Mouse (Mus musculus): ENCODE measurements around the gene Bach1. TPM values are rescaled to one million over a fixed set of nuclear protein-coding genes. Genes with fewer than 3 reads are reported as not detected.

The Bach1 gene
- polyA plus RNA-seq, 1 experiment from 2014 or later: 18.6 TPM

GRCm38 (mm10) chr16:87665246-87665645, 33.5 kb upstream of the Bach1 start:
- no peaks in the 10 kb centered on the region for H3K9me3 ChIP-seq
- no peak overlapping the region for H3K4me2 ChIP-seq (replicated peaks)
- H3K27me3 ChIP-seq: no peaks in the 10 kb centered on the region
- no peak overlapping the region for H3K4me3 ChIP-seq
- no peak overlapping the region for H3K9ac ChIP-seq
- H3K36me3 ChIP-seq: no peaks in the 10 kb centered on the region
- WGBS: 77% methylated on average over 9 of the region's 9 CpGs
- no peak overlapping the region for H3K27ac ChIP-seq
- H3K4me1 ChIP-seq: 0 out of 2 replicates have a peak, but pooled peaks cover 5% of the 10 kb centered on the region
- ATAC-seq (ENCODE audit: low FRiP score, low read depth): no peak

DNA sequence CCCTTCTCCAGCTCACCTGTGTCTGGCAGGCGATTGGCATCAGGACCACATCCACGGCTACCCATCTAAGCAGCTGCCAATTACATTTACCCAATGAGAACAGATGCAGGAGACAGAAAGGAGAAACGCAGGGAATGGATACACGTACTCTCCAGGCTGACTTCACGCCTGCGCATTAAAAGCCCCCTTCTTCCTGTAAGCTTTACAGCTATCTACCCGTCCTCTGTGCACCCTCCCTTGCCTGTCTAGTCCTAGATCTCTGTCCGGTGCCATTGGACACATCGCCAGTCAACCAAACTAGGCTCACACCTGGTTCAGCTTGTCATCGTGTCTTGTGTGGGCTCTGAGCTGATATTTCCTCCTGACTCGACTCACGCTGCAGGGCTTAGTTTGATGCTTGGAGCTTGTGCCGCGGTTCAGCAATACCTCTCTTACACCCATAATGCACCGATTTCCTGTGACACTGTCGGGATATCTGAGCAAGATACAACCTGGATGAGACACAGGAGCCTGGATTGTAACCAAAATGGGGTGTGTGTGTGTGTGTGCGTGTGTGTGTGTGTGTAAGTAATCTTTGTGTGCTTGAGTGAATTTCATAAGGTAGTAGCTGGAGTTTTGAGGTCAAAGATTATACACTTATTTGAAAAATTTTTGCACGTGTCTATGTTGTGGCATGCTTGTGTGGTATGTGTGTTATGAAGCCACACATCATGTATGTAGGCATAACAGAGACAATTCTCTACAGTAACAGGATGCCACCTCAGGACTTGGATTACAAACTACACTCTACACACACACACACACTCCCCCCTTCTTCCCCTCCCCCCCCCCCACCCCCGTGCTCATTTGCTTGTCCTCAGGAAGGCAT, 32.8 kb upstream of the Bach1 start:
- H3K36me3 ChIP-seq: no peaks in the 10 kb centered on the region
- H3K4me2 ChIP-seq (replicated peaks): no peak overlapping the region
- H3K4me3 ChIP-seq: no peak overlapping the region
- 85% methylated on average over 19 of the region's 19 CpGs for WGBS
- no peaks in the 10 kb centered on the region for H3K27me3 ChIP-seq
- no peak for ATAC-seq (ENCODE audit: low FRiP score, low read depth)
- no peak overlapping the region for H3K9ac ChIP-seq
- H3K27ac ChIP-seq: no peak overlapping the region
- 0 out of 2 replicates have a peak, but pooled peaks cover 5% of the 10 kb centered on the region for H3K4me1 ChIP-seq
- H3K9me3 ChIP-seq: no peaks in the 10 kb centered on the region

DNA sequence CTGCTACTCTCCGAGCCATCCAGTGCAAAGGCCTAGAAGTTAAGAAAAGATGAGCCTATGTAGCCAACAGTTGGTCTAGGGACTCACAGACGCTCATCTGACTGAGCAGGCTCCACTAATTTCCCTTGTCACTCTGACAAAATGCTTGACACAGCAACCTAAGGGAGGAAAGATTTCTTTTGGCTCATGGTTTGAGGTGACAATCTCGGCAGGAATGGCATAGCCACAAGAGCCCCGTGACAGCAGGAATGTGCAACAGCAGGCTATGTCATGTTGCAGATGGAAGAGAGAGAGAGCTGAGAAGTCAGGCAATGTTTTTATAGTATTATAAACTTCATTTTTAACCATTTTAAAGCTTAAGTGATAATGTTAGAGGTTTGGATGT, 32.1 kb upstream of the Bach1 start:
- 85% methylated on average over 4 of the region's 4 CpGs for WGBS
- H3K4me1 ChIP-seq: 0 out of 2 replicates have a peak, but pooled peaks cover 5% of the 10 kb centered on the region
- no peak overlapping the region for H3K9ac ChIP-seq
- H3K4me2 ChIP-seq (replicated peaks): no peak overlapping the region
- H3K36me3 ChIP-seq: no peaks in the 10 kb centered on the region
- no peaks in the 10 kb centered on the region for H3K9me3 ChIP-seq
- no peaks in the 10 kb centered on the region for H3K27me3 ChIP-seq
- no peak for ATAC-seq (ENCODE audit: low FRiP score, low read depth)
- H3K27ac ChIP-seq: no peak overlapping the region
- H3K4me3 ChIP-seq: no peak overlapping the region

- Histone ChIP-seq H3K27ac (no peak overlapping the region), H3K4me1 (0 out of 2 replicates have a peak, but pooled peaks cover 5% of the 10 kb centered on the region), H3K9ac (no peak overlapping the region), H3K9me3 (no peaks in the 10 kb centered on the region), H3K4me2 (replicated peaks) (no peak overlapping the region), H3K36me3 (no peaks in the 10 kb centered on the region), H3K4me3 (no peak overlapping the region), H3K27me3 (no peaks in the 10 kb centered on the region)
- no peak for ATAC-seq (ENCODE audit: low FRiP score, low read depth)
- WGBS: 89% methylated on average over 6 of the region's 6 CpGs
Observed at GRCm38 (mm10) chr16:87668002-87668401, 30.7 kb upstream of the Bach1 start.

- Histone ChIP-seq H3K4me3 (no peak overlapping the region), H3K4me1 (0 out of 2 replicates have a peak, but pooled peaks cover 5% of the 10 kb centered on the region), H3K27me3 (no peaks in the 10 kb centered on the region), H3K4me2 (replicated peaks) (no peak overlapping the region), H3K9me3 (no peaks in the 10 kb centered on the region), H3K27ac (no peak overlapping the region), H3K9ac (no peak overlapping the region), H3K36me3 (no peaks in the 10 kb centered on the region)
- no peak for ATAC-seq (ENCODE audit: low FRiP score, low read depth)
- 81% methylated on average over 8 of the region's 8 CpGs for WGBS
Observed at GRCm38 (mm10) chr16:87670091-87670820, 28.5 kb upstream of the Bach1 start.

- 81% methylated on average over 9 of the region's 9 CpGs for WGBS
- Histone ChIP-seq H3K4me2 (replicated peaks) (no peak overlapping the region), H3K4me3 (no peak overlapping the region), H3K9ac (no peak overlapping the region), H3K36me3 (no peaks in the 10 kb centered on the region), H3K4me1 (no peaks in the 10 kb centered on the region), H3K27me3 (no peaks in the 10 kb centered on the region), H3K9me3 (no peaks in the 10 kb centered on the region), H3K27ac (no peak overlapping the region)
- no peak for ATAC-seq (ENCODE audit: low FRiP score, low read depth)
Observed at GRCm38 (mm10) chr16:87670821-87671165, 28.0 kb upstream of the Bach1 start.

GRCm38 (mm10) chr16:87671336-87671735, 27.4 kb upstream of the Bach1 start:
- no peaks in the 10 kb centered on the region for H3K36me3 ChIP-seq
- no peaks in the 10 kb centered on the region for H3K4me1 ChIP-seq
- H3K4me3 ChIP-seq: no peak overlapping the region
- H3K4me2 ChIP-seq (replicated peaks): no peak overlapping the region
- H3K9ac ChIP-seq: no peak overlapping the region
- WGBS: 88% methylated on average over 12 of the region's 12 CpGs
- H3K27me3 ChIP-seq: no peaks in the 10 kb centered on the region
- H3K9me3 ChIP-seq: no peaks in the 10 kb centered on the region
- no peak overlapping the region for H3K27ac ChIP-seq
- ATAC-seq (ENCODE audit: low FRiP score, low read depth): no peak

DNA sequence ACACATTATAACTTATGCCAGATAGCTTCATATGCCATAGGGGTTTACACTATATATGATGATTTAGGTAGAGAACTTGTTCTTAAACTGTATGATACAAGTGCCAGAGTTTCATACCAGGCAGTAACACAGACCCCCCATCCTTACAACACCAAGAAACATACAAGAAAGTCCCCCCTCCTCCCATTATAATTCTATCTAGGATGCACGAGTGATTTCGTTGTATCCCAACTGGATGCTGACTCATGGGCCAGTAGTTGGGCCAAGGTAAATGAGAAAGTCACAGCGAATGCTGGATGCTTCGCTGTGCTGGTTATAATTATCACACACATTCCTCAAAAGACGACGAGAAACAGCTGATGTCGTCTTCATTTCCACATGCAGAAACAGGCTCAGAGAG, 25.6 kb upstream of the Bach1 start:
- Histone ChIP-seq H3K9ac (no peak overlapping the region), H3K4me2 (replicated peaks) (no peak overlapping the region), H3K27me3 (no peaks in the 10 kb centered on the region), H3K4me1 (no peaks in the 10 kb centered on the region), H3K9me3 (no peaks in the 10 kb centered on the region), H3K4me3 (no peak overlapping the region), H3K27ac (no peak overlapping the region), H3K36me3 (no peaks in the 10 kb centered on the region)
- WGBS: 69% methylated on average over 7 of the region's 7 CpGs
- ATAC-seq (ENCODE audit: low FRiP score, low read depth): no peak

- no peak overlapping the region for H3K9ac ChIP-seq
- H3K4me2 ChIP-seq (replicated peaks): no peak overlapping the region
- 80% methylated on average over 10 of the region's 10 CpGs for WGBS
- H3K4me3 ChIP-seq: no peak overlapping the region
- H3K9me3 ChIP-seq: no peaks in the 10 kb centered on the region
- no peaks in the 10 kb centered on the region for H3K36me3 ChIP-seq
- no peak for ATAC-seq (ENCODE audit: low FRiP score, low read depth)
- H3K27me3 ChIP-seq: no peaks in the 10 kb centered on the region
- H3K4me1 ChIP-seq: no peaks in the 10 kb centered on the region
- no peak overlapping the region for H3K27ac ChIP-seq
Observed at GRCm38 (mm10) chr16:87676182-87676581, 22.6 kb upstream of the Bach1 start.

DNA sequence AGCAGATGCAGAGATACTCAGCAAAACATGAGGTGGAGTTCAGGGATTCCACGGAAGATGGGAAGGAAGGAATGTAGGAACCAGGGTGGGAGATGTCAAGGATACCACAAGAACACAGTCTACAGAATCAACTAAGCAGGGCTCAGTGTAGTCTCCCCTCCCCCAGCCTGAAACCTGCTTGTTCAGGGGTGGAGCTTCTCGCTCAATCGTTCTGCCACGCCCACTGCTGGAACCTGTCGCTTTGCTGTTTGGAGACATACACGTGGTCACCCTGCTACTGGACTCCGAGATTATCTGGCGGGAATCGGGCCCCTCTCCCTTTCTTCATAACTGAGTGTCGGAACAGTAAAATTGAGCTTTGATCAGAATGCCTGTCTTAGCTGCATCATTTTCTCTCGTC, 20.1 kb upstream of the Bach1 start:
- H3K36me3 ChIP-seq: no peaks in the 10 kb centered on the region
- no peak overlapping the region for H3K9ac ChIP-seq
- H3K9me3 ChIP-seq: no peaks in the 10 kb centered on the region
- H3K4me2 ChIP-seq (replicated peaks): no peak overlapping the region
- ATAC-seq (ENCODE audit: low FRiP score, low read depth): no peak
- H3K4me1 ChIP-seq: 0 out of 2 replicates have a peak, but pooled peaks cover 4% of the 10 kb centered on the region
- H3K4me3 ChIP-seq: no peak overlapping the region
- no peaks in the 10 kb centered on the region for H3K27me3 ChIP-seq
- no peak overlapping the region for H3K27ac ChIP-seq
- WGBS: 66% methylated on average over 11 of the region's 11 CpGs

- no peak overlapping the region for H3K4me2 ChIP-seq (replicated peaks)
- H3K9me3 ChIP-seq: no peaks in the 10 kb centered on the region
- no peak overlapping the region for H3K4me3 ChIP-seq
- H3K27ac ChIP-seq: no peak overlapping the region
- no peak for ATAC-seq (ENCODE audit: low FRiP score, low read depth)
- WGBS: 77% methylated on average over 9 of the region's 9 CpGs
- H3K4me1 ChIP-seq: 0 out of 2 replicates have a peak, but pooled peaks cover 4% of the 10 kb centered on the region
- no peaks in the 10 kb centered on the region for H3K36me3 ChIP-seq
- no peaks in the 10 kb centered on the region for H3K27me3 ChIP-seq
- no peak overlapping the region for H3K9ac ChIP-seq
Observed at GRCm38 (mm10) chr16:87680912-87681634, 17.7 kb upstream of the Bach1 start.

GRCm38 (mm10) chr16:87681848-87682247, 16.9 kb upstream of the Bach1 start:
- Histone ChIP-seq H3K4me3 (no peak overlapping the region), H3K27me3 (no peaks in the 10 kb centered on the region), H3K9me3 (no peaks in the 10 kb centered on the region), H3K27ac (no peak overlapping the region), H3K36me3 (no peaks in the 10 kb centered on the region), H3K9ac (no peak overlapping the region), H3K4me2 (replicated peaks) (no peak overlapping the region), H3K4me1 (0 out of 2 replicates have a peak, but pooled peaks cover 4% of the 10 kb centered on the region)
- ATAC-seq (ENCODE audit: low FRiP score, low read depth): peak; percentile 69; the same call in 1 of the 2 replicates
- 47% methylated on average over 3 of the region's 3 CpGs for WGBS

Data from limb, embryonic 13.5 days (tissue).